Mouse (Mus musculus): ENCODE data around the gene Vps13d. TPM values are rescaled to one million over a fixed set of nuclear protein-coding genes. Genes with fewer than 3 reads are reported as not detected.

Vps13d gene
- polyA plus RNA-seq, 1 experiment from 2014 or later: 14.2 TPM

GRCm38 (mm10) chr4:145045312-145046031 lies 149.3 kb downstream of the Vps13d start:
- no peak for ATAC-seq (ENCODE audit: insufficient number of reproducible peaks, low FRiP score, low TSS enrichment, low read depth)
- Histone ChIP-seq H3K36me3 (ENCODE audit: control insufficient read depth, insufficient read depth, low read length) (peaks cover 9% of the 10 kb centered on the region), H3K4me3 (ENCODE audit: low read depth, low read length) (no peak overlapping the region), H3K27ac (replicated peaks; ENCODE audit: low read depth, low read length) (no peak overlapping the region), H3K4me1 (ENCODE audit: control insufficient read depth, insufficient read depth, low read length) (peaks cover 3% of the 10 kb centered on the region; the same call in 1 of the 2 replicates), H3K9ac (ENCODE audit: low read length) (no peak overlapping the region), H3K9me3 (ENCODE audit: control insufficient read depth, low read length) (no peaks in the 10 kb centered on the region), H3K4me2 (ENCODE audit: low read depth, severe bottlenecking) (no peak overlapping the region), H3K27me3 (ENCODE audit: control insufficient read depth, insufficient read depth, low read length) (no peaks in the 10 kb centered on the region)
- no peak for DNase-seq (ENCODE audit: low spot score)
- WGBS: 87% methylated on average over 5 of the region's 5 CpGs

- WGBS: 45% methylated on average over 6 of the region's 6 CpGs
- H3K27ac ChIP-seq (replicated peaks; ENCODE audit: low read depth, low read length): no peak overlapping the region
- H3K27me3 ChIP-seq (ENCODE audit: control insufficient read depth, insufficient read depth, low read length): no peaks in the 10 kb centered on the region
- DNase-seq (ENCODE audit: low spot score) (no peak), ATAC-seq (ENCODE audit: insufficient number of reproducible peaks, low FRiP score, low TSS enrichment, low read depth) (0 out of 2 replicates have a peak, but pooled peaks have one; percentile 19)
- H3K4me3 ChIP-seq (ENCODE audit: low read depth, low read length): no peak overlapping the region
- H3K9ac ChIP-seq (ENCODE audit: low read length): no peak overlapping the region
- H3K4me1 ChIP-seq (ENCODE audit: control insufficient read depth, insufficient read depth, low read length): 0 out of 2 replicates have a peak, but pooled peaks cover 3% of the 10 kb centered on the region
- no peak overlapping the region for H3K4me2 ChIP-seq (ENCODE audit: low read depth, severe bottlenecking)
- H3K36me3 ChIP-seq (ENCODE audit: control insufficient read depth, insufficient read depth, low read length): peaks cover 12% of the 10 kb centered on the region
- no peaks in the 10 kb centered on the region for H3K9me3 ChIP-seq (ENCODE audit: control insufficient read depth, low read length)
These were observed 153.5 kb downstream of the Vps13d start for GRCm38 (mm10) chr4:145041223-145041870.

- Histone ChIP-seq H3K4me2 (ENCODE audit: low read depth, severe bottlenecking) (no peak overlapping the region), H3K4me3 (ENCODE audit: low read depth, low read length) (no peak overlapping the region), H3K4me1 (ENCODE audit: control insufficient read depth, insufficient read depth, low read length) (peaks cover 9% of the 10 kb centered on the region; the same call in 1 of the 2 replicates), H3K9ac (ENCODE audit: low read length) (no peak overlapping the region), H3K36me3 (ENCODE audit: control insufficient read depth, insufficient read depth, low read length) (peaks cover 6% of the 10 kb centered on the region; the same call in 1 of the 2 replicates), H3K27ac (replicated peaks; ENCODE audit: low read depth, low read length) (no peak overlapping the region), H3K27me3 (ENCODE audit: control insufficient read depth, insufficient read depth, low read length) (no peaks in the 10 kb centered on the region), H3K9me3 (ENCODE audit: control insufficient read depth, low read length) (no peaks in the 10 kb centered on the region)
- WGBS: 86% methylated on average over 5 of the region's 5 CpGs
- DNase-seq (ENCODE audit: low spot score): no peak
- ATAC-seq (ENCODE audit: insufficient number of reproducible peaks, low FRiP score, low TSS enrichment, low read depth): no peak
These were observed 157.0 kb downstream of the Vps13d start for GRCm38 (mm10) chr4:145037631-145038416.

DNA sequence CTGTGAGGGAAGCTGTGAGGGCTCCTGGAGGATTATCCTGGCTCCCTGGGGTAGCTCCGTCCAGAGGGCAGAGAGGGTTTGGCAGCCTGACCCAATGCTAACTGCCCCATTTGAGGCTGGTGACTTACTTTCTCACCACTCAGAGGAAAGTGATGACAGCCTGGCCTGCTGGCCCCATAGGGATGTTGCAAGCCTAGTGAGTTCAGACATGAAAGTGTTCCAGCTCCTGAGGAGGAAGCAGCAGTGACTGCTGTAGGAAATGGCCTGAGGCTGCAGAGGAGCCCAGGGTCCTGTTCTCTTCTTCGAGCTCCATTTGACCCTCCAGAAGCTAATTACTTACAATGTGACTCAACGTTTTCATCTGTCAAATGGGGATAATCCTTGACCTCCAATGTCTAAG lies 157.8 kb downstream of the Vps13d start:
- H3K4me1 ChIP-seq (ENCODE audit: control insufficient read depth, insufficient read depth, low read length): peaks cover 9% of the 10 kb centered on the region; the same call in 1 of the 2 replicates
- WGBS: 46% methylated on average over 3 of the region's 3 CpGs

DNA sequence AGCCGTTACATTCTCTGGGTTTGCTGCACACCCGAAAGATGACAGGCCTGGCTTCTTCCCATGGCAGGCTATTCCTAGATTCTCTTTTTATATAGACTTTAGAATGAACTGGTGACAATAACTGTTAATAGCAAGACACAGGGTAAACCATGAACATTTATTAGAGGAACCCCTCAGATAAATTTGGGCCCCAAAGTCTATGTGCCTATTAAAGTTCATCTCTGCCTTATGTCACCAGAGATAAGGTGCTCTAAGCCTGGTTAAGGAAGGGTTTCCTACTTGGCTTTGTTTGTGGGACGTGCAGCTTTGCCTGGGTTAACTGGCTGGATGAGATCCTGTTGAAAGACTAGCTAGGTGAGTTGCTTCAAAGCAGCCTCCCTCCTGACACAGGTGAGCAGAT lies 159.4 kb downstream of the Vps13d start:
- Histone ChIP-seq H3K4me3 (ENCODE audit: low read depth, low read length) (no peak overlapping the region), H3K9me3 (ENCODE audit: control insufficient read depth, low read length) (no peaks in the 10 kb centered on the region), H3K27me3 (ENCODE audit: control insufficient read depth, insufficient read depth, low read length) (no peaks in the 10 kb centered on the region), H3K9ac (ENCODE audit: low read length) (no peak overlapping the region), H3K27ac (replicated peaks; ENCODE audit: low read depth, low read length) (no peak overlapping the region), H3K36me3 (ENCODE audit: control insufficient read depth, insufficient read depth, low read length) (peaks cover 3% of the 10 kb centered on the region; the same call in 1 of the 2 replicates), H3K4me1 (ENCODE audit: control insufficient read depth, insufficient read depth, low read length) (peaks cover 6% of the 10 kb centered on the region; the same call in 1 of the 2 replicates), H3K4me2 (ENCODE audit: low read depth, severe bottlenecking) (no peak overlapping the region)
- no peak for ATAC-seq (ENCODE audit: insufficient number of reproducible peaks, low FRiP score, low TSS enrichment, low read depth)
- DNase-seq (ENCODE audit: low spot score): no peak
- 73% methylated on average over 3 of the region's 3 CpGs for WGBS

More for the DNA sequence above, 157.8 kb downstream of the Vps13d start:
- ATAC-seq (ENCODE audit: insufficient number of reproducible peaks, low FRiP score, low TSS enrichment, low read depth): no peak
- DNase-seq (ENCODE audit: low spot score): no peak
- no peak overlapping the region for H3K4me2 ChIP-seq (ENCODE audit: low read depth, severe bottlenecking)
- H3K27ac ChIP-seq (replicated peaks; ENCODE audit: low read depth, low read length): no peak overlapping the region
- H3K9me3 ChIP-seq (ENCODE audit: control insufficient read depth, low read length): no peaks in the 10 kb centered on the region
- H3K4me3 ChIP-seq (ENCODE audit: low read depth, low read length): no peak overlapping the region
- H3K27me3 ChIP-seq (ENCODE audit: control insufficient read depth, insufficient read depth, low read length): no peaks in the 10 kb centered on the region
- no peak overlapping the region for H3K9ac ChIP-seq (ENCODE audit: low read length)
- peaks cover 3% of the 10 kb centered on the region; the same call in 1 of the 2 replicates for H3K36me3 ChIP-seq (ENCODE audit: control insufficient read depth, insufficient read depth, low read length)

DNA sequence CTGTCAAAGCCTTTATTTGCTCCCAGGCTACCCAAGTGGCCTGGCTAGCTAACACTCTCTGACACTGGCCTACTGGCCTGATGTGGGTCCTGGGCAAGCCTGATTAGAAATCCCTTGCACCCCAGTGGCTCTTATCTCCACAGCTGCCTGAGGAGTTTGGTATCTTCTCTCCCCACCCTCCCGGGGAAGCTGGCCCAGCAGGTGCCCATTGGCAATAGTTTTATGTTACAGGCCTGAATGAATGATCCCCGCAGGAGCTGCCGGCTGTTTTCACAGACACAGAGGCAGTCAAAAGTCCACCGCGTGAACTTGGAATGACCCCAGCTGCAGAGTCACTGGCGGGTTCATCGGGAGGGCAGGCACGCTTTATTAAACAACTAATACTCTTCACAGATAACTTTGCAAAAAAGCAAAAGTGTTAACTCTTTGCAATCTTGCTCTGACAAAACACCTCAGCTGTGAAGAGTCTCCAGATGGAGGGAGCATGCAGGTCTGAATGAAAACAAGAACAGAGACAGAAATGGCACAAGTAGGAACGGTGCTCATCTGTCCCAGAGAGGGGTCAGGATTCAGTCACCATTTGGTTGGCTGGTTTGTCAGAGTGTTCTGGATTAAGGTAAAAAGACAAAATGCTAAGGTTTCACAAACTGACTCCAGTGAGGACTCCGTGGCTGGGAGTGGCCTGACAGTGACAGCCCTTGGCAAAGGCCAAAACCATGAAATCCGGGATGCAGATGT lies 160.1 kb downstream of the Vps13d start:
- Histone ChIP-seq H3K27me3 (ENCODE audit: control insufficient read depth, insufficient read depth, low read length) (no peaks in the 10 kb centered on the region), H3K9ac (ENCODE audit: low read length) (no peak overlapping the region), H3K36me3 (ENCODE audit: control insufficient read depth, insufficient read depth, low read length) (peaks cover 3% of the 10 kb centered on the region; the same call in 1 of the 2 replicates), H3K9me3 (ENCODE audit: control insufficient read depth, low read length) (no peaks in the 10 kb centered on the region), H3K4me1 (ENCODE audit: control insufficient read depth, insufficient read depth, low read length) (peaks cover 6% of the 10 kb centered on the region; the same call in 1 of the 2 replicates), H3K27ac (replicated peaks; ENCODE audit: low read depth, low read length) (no peak overlapping the region), H3K4me2 (ENCODE audit: low read depth, severe bottlenecking) (no peak overlapping the region), H3K4me3 (ENCODE audit: low read depth, low read length) (no peak overlapping the region)
- WGBS: 13% methylated on average over 11 of the region's 11 CpGs
- DNase-seq (ENCODE audit: low spot score) (peak; percentile 61), ATAC-seq (ENCODE audit: insufficient number of reproducible peaks, low FRiP score, low TSS enrichment, low read depth) (peak; percentile 65; the same call in 1 of the 2 replicates)

GRCm38 (mm10) chr4:145033392-145033791 lies 161.4 kb downstream of the Vps13d start:
- WGBS: 73% methylated on average over 2 of the region's 2 CpGs
- no peak overlapping the region for H3K27ac ChIP-seq (replicated peaks; ENCODE audit: low read depth, low read length)
- no peaks in the 10 kb centered on the region for H3K27me3 ChIP-seq (ENCODE audit: control insufficient read depth, insufficient read depth, low read length)
- peaks cover 6% of the 10 kb centered on the region; the same call in 1 of the 2 replicates for H3K4me1 ChIP-seq (ENCODE audit: control insufficient read depth, insufficient read depth, low read length)
- H3K36me3 ChIP-seq (ENCODE audit: control insufficient read depth, insufficient read depth, low read length): peaks cover 3% of the 10 kb centered on the region; the same call in 1 of the 2 replicates
- H3K9ac ChIP-seq (ENCODE audit: low read length): no peak overlapping the region
- H3K4me3 ChIP-seq (ENCODE audit: low read depth, low read length): no peak overlapping the region
- ATAC-seq (ENCODE audit: insufficient number of reproducible peaks, low FRiP score, low TSS enrichment, low read depth) (no peak), DNase-seq (ENCODE audit: low spot score) (no peak)
- H3K4me2 ChIP-seq (ENCODE audit: low read depth, severe bottlenecking): no peak overlapping the region
- no peaks in the 10 kb centered on the region for H3K9me3 ChIP-seq (ENCODE audit: control insufficient read depth, low read length)
